Mouse (Mus musculus): ENCODE measurements around the gene Vmn1r3. TPM values are rescaled to one million over a fixed set of nuclear protein-coding genes. Genes with fewer than 3 reads are reported as not detected.
"Not testable (repeated sequence)": the region's sequence is repeated elsewhere in the genome, so short reads cannot be mapped to it uniquely, and the experiment has no call there.

Gene Vmn1r3
- polyA plus RNA-seq (2015; fragmentation: Nextera tagmentation; extraction: Ambion mirVana) = not detected in 2 replicates

DNA sequence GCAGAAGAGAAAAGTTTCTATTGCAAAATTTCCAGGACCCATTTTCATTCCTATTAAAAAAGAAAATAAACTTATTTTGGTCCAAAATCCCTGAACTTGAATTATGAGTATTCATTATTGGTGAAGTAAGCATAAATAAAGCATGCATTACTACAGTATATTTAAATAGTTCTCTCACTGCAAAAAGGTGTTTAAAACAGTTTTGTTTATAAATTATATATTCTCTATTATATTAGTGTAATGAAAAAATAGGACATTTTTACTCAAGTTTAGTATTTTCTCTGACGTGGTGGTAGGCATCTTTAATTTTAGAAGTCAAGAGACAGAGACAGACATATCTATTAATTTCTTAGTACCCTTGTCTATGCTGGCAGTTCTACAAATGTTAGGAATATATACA, at the start of gene Vmn1r3:
TSS of gene Vmn1r3 (minus strand) at position 101 of the 400 bp plus-strand sequence.
- H3K9ac ChIP-seq; H3K27ac ChIP-seq (replicated peaks); ATAC-seq (ENCODE audit: low FRiP score, low read depth); H3K4me1 ChIP-seq (replicated peaks); H3K36me3 ChIP-seq; H3K4me2 ChIP-seq; H3K27me3 ChIP-seq; H3K4me3 ChIP-seq; H3K9me3 ChIP-seq: not testable (repeated sequence)
- WGBS = 84% methylated on average over 1 of the region's 1 CpGs

- WGBS = 74% methylated on average over 6 of the region's 6 CpGs
- no peak for ATAC-seq (ENCODE audit: low FRiP score, low read depth)
- H3K9me3 ChIP-seq = peaks cover 25% of the 10 kb centered on the region
Observed at GRCm38 (mm10) chr4:3232053-3232452, 46.9 kb upstream of the Vmn1r3 start.

GRCm38 (mm10) chr4:3230908-3231684, 45.9 kb upstream of the Vmn1r3 start:
- no peak overlapping the region for H3K9ac ChIP-seq
- 7% methylated on average over 31 of the region's 48 CpGs for WGBS
- H3K27ac ChIP-seq (replicated peaks) = no peak overlapping the region
- H3K27me3 ChIP-seq = no peaks in the 10 kb centered on the region
- ATAC-seq (ENCODE audit: low FRiP score, low read depth) = no peak
- H3K9me3 ChIP-seq = peaks cover 32% of the 10 kb centered on the region
- no peaks in the 10 kb centered on the region for H3K36me3 ChIP-seq
- H3K4me1 ChIP-seq (replicated peaks) = 0 out of 2 replicates have a peak, but pooled peaks cover 2% of the 10 kb centered on the region
- peak overlapping the region; percentile 78 for H3K4me2 ChIP-seq
- H3K4me3 ChIP-seq = peak overlapping the region; percentile 37

More at GRCm38 (mm10) chr4:3232053-3232452, 46.9 kb upstream of the Vmn1r3 start:
- Histone ChIP-seq H3K27me3 (no peaks in the 10 kb centered on the region), H3K9ac (no peak overlapping the region), H3K27ac (replicated peaks) (no peak overlapping the region), H3K4me1 (replicated peaks) (0 out of 2 replicates have a peak, but pooled peaks cover 2% of the 10 kb centered on the region), H3K4me3 (no peak overlapping the region), H3K36me3 (no peaks in the 10 kb centered on the region), H3K4me2 (no peak overlapping the region)

GRCm38 (mm10) chr4:3229532-3229931, 44.4 kb upstream of the Vmn1r3 start:
- no peak overlapping the region for H3K4me3 ChIP-seq
- H3K36me3 ChIP-seq = no peaks in the 10 kb centered on the region
- 0 out of 2 replicates have a peak, but pooled peaks cover 2% of the 10 kb centered on the region for H3K4me1 ChIP-seq (replicated peaks)
- no peaks in the 10 kb centered on the region for H3K27me3 ChIP-seq
- peaks cover 42% of the 10 kb centered on the region for H3K9me3 ChIP-seq
- no peak overlapping the region for H3K9ac ChIP-seq
- 73% methylated on average over 4 of the region's 4 CpGs for WGBS
- no peak for ATAC-seq (ENCODE audit: low FRiP score, low read depth)
- no peak overlapping the region for H3K27ac ChIP-seq (replicated peaks)
- H3K4me2 ChIP-seq = no peak overlapping the region

DNA sequence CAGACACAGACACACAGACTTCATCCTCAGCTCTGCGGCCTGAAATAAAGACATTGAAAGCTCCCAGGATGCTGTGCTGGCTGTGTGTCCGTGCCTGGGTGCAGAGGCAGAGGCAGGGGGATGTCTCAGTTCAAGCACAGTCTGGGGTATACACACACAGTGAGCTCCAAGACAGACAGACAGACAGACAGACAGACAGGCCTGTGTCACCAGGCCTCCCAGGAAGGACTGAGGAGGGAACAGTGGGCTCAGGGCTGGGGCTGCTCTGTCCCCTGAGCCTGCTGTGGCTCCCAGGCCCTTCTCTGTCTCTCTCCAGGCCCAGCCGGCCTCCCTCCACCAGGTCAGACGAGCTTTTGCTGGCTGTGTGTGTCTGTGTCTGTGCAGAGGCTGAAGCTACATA, 43.3 kb upstream of the Vmn1r3 start:
- peaks cover 42% of the 10 kb centered on the region for H3K9me3 ChIP-seq
- no peak overlapping the region for H3K4me2 ChIP-seq
- H3K27me3 ChIP-seq = no peaks in the 10 kb centered on the region
- no peak overlapping the region for H3K27ac ChIP-seq (replicated peaks)
- no peaks in the 10 kb centered on the region for H3K36me3 ChIP-seq
- 66% methylated on average over 4 of the region's 4 CpGs for WGBS
- 0 out of 2 replicates have a peak, but pooled peaks cover 2% of the 10 kb centered on the region for H3K4me1 ChIP-seq (replicated peaks)
- no peak overlapping the region for H3K4me3 ChIP-seq
- no peak overlapping the region for H3K9ac ChIP-seq
- ATAC-seq (ENCODE audit: low FRiP score, low read depth) = peak; percentile 20; the same call in 1 of the 2 replicates

GRCm38 (mm10) chr4:3227751-3228150, 42.6 kb upstream of the Vmn1r3 start:
- no peak overlapping the region for H3K4me2 ChIP-seq
- peaks cover 37% of the 10 kb centered on the region for H3K9me3 ChIP-seq
- no peak overlapping the region for H3K4me3 ChIP-seq
- ATAC-seq (ENCODE audit: low FRiP score, low read depth) = no peak
- no peak overlapping the region for H3K27ac ChIP-seq (replicated peaks)
- no peaks in the 10 kb centered on the region for H3K27me3 ChIP-seq
- H3K9ac ChIP-seq = no peak overlapping the region
- H3K4me1 ChIP-seq (replicated peaks) = 0 out of 2 replicates have a peak, but pooled peaks cover 2% of the 10 kb centered on the region
- no peaks in the 10 kb centered on the region for H3K36me3 ChIP-seq
- WGBS = 63% methylated on average over 5 of the region's 5 CpGs

- 80% methylated on average over 3 of the region's 3 CpGs for WGBS
- H3K36me3 ChIP-seq = no peaks in the 10 kb centered on the region
Observed at GRCm38 (mm10) chr4:3226488-3226887, 41.3 kb upstream of the Vmn1r3 start.

GRCm38 (mm10) chr4:3225416-3225815, 40.3 kb upstream of the Vmn1r3 start:
- peaks cover 30% of the 10 kb centered on the region for H3K9me3 ChIP-seq
- H3K4me1 ChIP-seq (replicated peaks); H3K27ac ChIP-seq (replicated peaks); H3K36me3 ChIP-seq; H3K4me3 ChIP-seq; H3K4me2 ChIP-seq; H3K9ac ChIP-seq; H3K27me3 ChIP-seq; ATAC-seq (ENCODE audit: low FRiP score, low read depth): not testable (repeated sequence)
- 61% methylated on average over 3 of the region's 3 CpGs for WGBS

More at GRCm38 (mm10) chr4:3226488-3226887, 41.3 kb upstream of the Vmn1r3 start:
- Histone ChIP-seq H3K4me2 (no peak overlapping the region), H3K9ac (no peak overlapping the region), H3K4me1 (replicated peaks) (0 out of 2 replicates have a peak, but pooled peaks cover 2% of the 10 kb centered on the region), H3K27me3 (no peaks in the 10 kb centered on the region), H3K27ac (replicated peaks) (no peak overlapping the region), H3K4me3 (no peak overlapping the region), H3K9me3 (peaks cover 30% of the 10 kb centered on the region)
- peak; percentile 11; the same call in 1 of the 2 replicates for ATAC-seq (ENCODE audit: low FRiP score, low read depth)

DNA sequence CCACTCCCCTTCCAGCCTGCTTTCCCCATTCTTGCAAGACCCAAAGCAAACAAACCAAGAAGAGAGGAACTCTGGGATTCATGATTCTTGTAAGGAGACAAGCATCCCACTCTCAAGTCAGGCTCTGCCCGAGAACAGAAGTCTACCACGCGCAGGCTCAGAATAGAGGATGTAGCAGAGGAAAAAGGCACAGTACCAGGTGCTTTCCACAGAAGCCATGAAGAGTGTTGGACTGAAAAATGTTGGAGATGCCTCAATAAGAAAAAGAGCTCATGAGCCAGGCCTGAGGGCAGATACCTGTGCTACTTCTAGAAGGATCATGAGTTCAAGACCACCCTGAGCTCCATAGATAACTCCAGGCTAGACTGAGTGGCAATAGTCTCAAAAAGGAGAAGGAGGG, 39.7 kb upstream of the Vmn1r3 start:
- H3K4me1 ChIP-seq (replicated peaks); H3K36me3 ChIP-seq; H3K27me3 ChIP-seq; H3K4me2 ChIP-seq; H3K4me3 ChIP-seq; H3K9ac ChIP-seq; H3K27ac ChIP-seq (replicated peaks); ATAC-seq (ENCODE audit: low FRiP score, low read depth): not testable (repeated sequence)
- 46% methylated on average over 3 of the region's 3 CpGs for WGBS
- peaks cover 30% of the 10 kb centered on the region for H3K9me3 ChIP-seq

- WGBS = 83% methylated on average over 6 of the region's 9 CpGs
- H3K9ac ChIP-seq; H3K27me3 ChIP-seq; H3K4me2 ChIP-seq; H3K36me3 ChIP-seq; H3K4me1 ChIP-seq (replicated peaks); H3K27ac ChIP-seq (replicated peaks); H3K4me3 ChIP-seq; ATAC-seq (ENCODE audit: low FRiP score, low read depth): not testable (repeated sequence)
- H3K9me3 ChIP-seq = peaks cover 25% of the 10 kb centered on the region
Observed at GRCm38 (mm10) chr4:3223483-3224209, 38.5 kb upstream of the Vmn1r3 start.

DNA sequence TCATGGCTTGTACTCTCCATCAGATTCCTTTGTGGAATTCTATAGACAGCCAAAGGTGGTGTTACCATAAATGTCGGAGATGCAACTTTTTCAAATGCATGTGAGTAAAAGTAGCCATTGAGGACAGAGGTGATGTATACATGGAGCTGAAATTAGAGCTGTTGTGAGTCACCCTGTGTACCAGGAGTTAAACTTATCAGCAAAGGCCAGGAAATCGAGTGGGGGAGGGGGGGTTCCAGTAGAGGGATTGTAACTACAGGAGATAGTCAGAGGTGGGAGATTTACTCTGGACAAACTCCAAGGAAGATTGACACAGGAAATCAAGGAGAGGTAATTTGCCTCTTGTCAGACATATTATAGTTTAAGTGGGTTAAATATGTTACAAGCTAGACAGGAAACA, 31.2 kb upstream of the Vmn1r3 start:
- H3K4me3 ChIP-seq; H3K27ac ChIP-seq (replicated peaks); H3K9me3 ChIP-seq; H3K9ac ChIP-seq; H3K4me1 ChIP-seq (replicated peaks); H3K4me2 ChIP-seq; H3K36me3 ChIP-seq; H3K27me3 ChIP-seq; ATAC-seq (ENCODE audit: low FRiP score, low read depth): not testable (repeated sequence)
- WGBS = 82% methylated on average over 2 of the region's 2 CpGs

GRCm38 (mm10) chr4:3213349-3213748, 28.2 kb upstream of the Vmn1r3 start:
- not testable (repeated sequence) for H3K9me3 ChIP-seq; H3K27ac ChIP-seq (replicated peaks); H3K36me3 ChIP-seq; H3K27me3 ChIP-seq; H3K4me2 ChIP-seq; ATAC-seq (ENCODE audit: low FRiP score, low read depth); H3K4me3 ChIP-seq; H3K4me1 ChIP-seq (replicated peaks); H3K9ac ChIP-seq
- 87% methylated on average over 4 of the region's 4 CpGs for WGBS
